Mouse (Mus musculus): ENCODE measurements around the gene Srprb. TPM values are rescaled to one million over a fixed set of nuclear protein-coding genes. Genes with fewer than 3 reads are reported as not detected.

Gene Srprb
- polyA plus RNA-seq, 1 experiment from 2014 or later = 51.5 TPM

DNA sequence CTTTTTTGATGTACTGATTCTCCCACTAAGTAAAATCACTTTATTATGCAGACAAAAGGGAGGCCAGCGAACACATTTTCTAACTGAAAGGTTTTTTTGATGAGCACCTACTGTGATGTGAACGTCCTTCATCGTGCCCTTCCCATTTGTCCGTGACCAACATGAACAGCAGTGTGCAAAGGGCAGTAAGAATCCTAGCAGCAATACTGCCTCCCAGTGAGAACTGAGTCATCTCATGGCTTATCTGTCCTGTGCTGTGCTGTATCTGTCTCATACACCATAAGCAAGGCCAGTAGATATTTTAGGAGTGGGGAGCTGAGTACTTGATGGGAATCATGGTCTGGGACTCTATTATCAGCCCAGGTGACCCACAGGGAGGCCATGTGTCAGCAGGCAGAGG, 13.5 kb downstream of the Srprb start:
- Histone ChIP-seq H3K27ac (replicated peaks) (0 out of 2 replicates have a peak overlapping the region, but pooled peaks have one; percentile 5), H3K36me3 (peaks cover 59% of the 10 kb centered on the region), H3K4me3 (no peak overlapping the region), H3K4me1 (replicated peaks) (no peaks in the 10 kb centered on the region), H3K4me2 (no peak overlapping the region), H3K27me3 (no peaks in the 10 kb centered on the region), H3K9me3 (no peaks in the 10 kb centered on the region), H3K9ac (no peak overlapping the region)
- 84% methylated on average over 4 of the region's 4 CpGs for WGBS
- no peak for ATAC-seq (ENCODE audit: low read depth)

DNA sequence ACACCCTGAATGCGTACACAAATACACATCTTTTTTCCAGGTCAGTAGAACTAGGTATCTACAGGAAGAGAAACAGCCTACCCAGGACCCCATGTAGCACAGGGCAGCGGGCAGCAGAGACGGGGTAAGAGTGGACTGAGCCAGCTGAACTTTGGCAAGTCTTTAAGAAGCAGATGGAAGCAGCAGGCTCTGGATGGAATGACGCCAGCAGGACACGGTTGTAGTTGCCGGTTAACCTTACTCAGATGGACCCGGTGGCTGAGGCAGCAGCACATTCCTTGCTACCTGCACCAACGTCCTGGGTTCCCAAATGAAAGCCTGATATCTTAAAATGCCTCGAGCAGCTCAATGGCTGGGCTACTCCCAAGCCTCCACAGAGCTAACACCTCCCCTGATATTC, 15.2 kb downstream of the Srprb start:
- no peaks in the 10 kb centered on the region for H3K9me3 ChIP-seq
- 76% methylated on average over 9 of the region's 9 CpGs for WGBS

DNA sequence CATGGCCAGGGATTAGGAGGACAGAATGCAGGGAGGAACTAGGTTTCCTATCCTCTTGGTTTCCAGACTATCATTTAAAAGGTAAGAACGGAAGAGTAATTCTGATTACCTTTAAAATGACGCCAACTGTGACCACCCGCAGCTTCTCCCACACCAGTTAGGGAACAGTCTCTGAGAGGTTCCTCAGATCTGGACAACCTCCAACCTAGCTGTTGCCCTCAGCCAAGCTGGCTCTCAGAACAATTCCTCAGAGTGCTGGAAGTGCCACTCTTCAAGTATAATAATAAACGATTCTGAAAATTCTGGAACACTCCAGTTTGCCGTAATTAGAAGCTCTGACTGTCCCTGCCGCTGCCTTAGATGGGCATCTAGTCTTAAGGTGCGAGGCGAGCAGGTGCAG, 16.0 kb downstream of the Srprb start:
- Histone ChIP-seq H3K9ac (no peak overlapping the region), H3K36me3 (peaks cover 55% of the 10 kb centered on the region), H3K27ac (replicated peaks) (0 out of 2 replicates have a peak overlapping the region, but pooled peaks have one; percentile 15), H3K4me3 (no peak overlapping the region), H3K9me3 (no peaks in the 10 kb centered on the region), H3K4me2 (no peak overlapping the region), H3K4me1 (replicated peaks) (peaks cover 7% of the 10 kb centered on the region), H3K27me3 (no peaks in the 10 kb centered on the region)
- no peak for ATAC-seq (ENCODE audit: low read depth)
- 91% methylated on average over 8 of the region's 8 CpGs for WGBS

More for the DNA sequence above, 15.2 kb downstream of the Srprb start:
- Histone ChIP-seq H3K4me3 (no peak overlapping the region), H3K4me2 (no peak overlapping the region), H3K4me1 (replicated peaks) (0 out of 2 replicates have a peak, but pooled peaks cover 2% of the 10 kb centered on the region), H3K27me3 (no peaks in the 10 kb centered on the region), H3K36me3 (peaks cover 58% of the 10 kb centered on the region), H3K27ac (replicated peaks) (no peak overlapping the region), H3K9ac (no peak overlapping the region)
- ATAC-seq (ENCODE audit: low read depth) = no peak

DNA sequence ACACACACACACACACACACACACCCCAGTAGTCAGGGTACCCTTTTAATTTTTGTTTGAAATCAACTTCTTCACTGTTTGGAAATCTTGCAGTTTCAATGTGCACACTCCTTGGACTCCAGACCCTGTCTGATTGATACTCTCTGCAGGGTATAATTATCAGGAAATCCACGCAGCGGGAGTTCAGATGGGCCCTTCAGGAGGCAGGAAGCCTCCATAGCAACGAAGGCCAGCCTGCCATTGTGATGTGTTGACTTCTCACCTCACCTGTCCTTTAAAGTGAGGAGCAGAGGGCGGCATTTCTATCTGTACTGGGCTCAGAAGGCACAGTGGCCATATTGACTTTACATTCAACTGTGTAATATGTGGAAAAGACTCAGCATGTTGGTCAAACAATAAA, 17.1 kb downstream of the Srprb start:
- no peaks in the 10 kb centered on the region for H3K9me3 ChIP-seq
- H3K4me1 ChIP-seq (replicated peaks) = peaks cover 18% of the 10 kb centered on the region
- ATAC-seq (ENCODE audit: low read depth) = no peak
- H3K4me2 ChIP-seq = no peak overlapping the region
- H3K9ac ChIP-seq = no peak overlapping the region
- 68% methylated on average over 4 of the region's 4 CpGs for whole genome bisulfite sequencing
- H3K36me3 ChIP-seq = peaks cover 46% of the 10 kb centered on the region
- no peaks in the 10 kb centered on the region for H3K27me3 ChIP-seq
- no peak overlapping the region for H3K4me3 ChIP-seq
- H3K27ac ChIP-seq (replicated peaks) = no peak overlapping the region

DNA sequence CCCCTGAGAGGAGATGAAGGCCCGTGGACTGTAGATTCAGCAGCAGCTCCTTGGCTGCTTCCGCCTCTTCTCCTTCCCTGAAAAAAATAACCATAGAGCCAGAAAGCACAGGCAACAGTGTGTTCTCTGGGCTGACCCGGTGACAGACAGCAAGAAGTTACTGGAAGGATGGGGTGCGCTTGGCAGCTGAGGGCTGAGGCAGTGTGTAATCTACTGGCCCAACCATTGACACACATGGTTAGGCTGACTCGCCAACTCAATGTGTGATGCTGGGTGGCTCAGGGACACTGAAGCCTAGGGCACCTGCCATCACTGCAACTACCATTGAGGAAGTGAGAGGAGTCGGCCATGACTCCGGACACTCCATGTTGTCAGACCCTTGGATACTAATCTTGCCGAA, 20.1 kb downstream of the Srprb start:
- Histone ChIP-seq H3K4me1 (replicated peaks) (peaks cover 18% of the 10 kb centered on the region), H3K9me3 (no peaks in the 10 kb centered on the region), H3K27ac (replicated peaks) (no peak overlapping the region), H3K36me3 (peaks cover 53% of the 10 kb centered on the region), H3K4me2 (no peak overlapping the region), H3K27me3 (no peaks in the 10 kb centered on the region), H3K4me3 (no peak overlapping the region), H3K9ac (no peak overlapping the region)
- WGBS = 87% methylated on average over 8 of the region's 8 CpGs
- no peak for ATAC-seq (ENCODE audit: low read depth)

DNA sequence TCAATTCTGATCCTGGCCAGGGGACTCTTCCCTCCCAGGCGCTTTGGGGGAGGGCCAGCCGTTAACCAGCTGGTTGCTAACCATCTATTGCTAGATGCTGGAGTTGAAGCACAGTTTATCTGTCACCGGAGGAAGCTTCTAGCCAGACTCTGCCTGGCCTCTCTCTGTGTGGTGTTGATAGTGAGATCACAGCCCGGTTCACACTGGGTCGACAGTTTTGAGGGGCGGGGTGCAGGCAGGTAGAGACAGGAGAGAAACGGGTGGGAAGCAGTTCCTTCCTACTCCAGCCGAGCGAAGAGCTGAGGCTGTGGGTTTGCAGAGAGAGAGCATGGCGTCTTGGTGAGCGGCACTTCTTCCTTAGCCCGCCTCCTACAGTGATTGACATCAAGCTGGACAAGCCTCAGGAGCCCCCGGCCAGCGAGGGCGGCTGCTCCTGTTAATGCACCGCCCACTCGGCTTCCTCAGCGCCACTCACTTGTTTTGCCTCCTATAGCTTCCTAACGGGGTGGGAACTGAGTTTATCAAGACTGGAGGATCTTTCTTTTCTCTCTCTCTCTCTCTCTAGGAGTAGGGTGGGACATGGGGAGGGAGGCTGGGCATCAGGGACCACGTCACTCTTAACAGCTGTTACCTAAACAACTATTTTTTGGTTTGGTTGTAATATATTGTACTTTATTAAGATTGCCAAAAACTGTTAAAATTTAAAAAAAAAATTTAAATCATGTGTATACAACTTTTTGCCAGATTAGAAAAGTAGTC, 21.0 kb downstream of the Srprb start:
- Histone ChIP-seq H3K36me3 (peaks cover 59% of the 10 kb centered on the region), H3K27me3 (no peaks in the 10 kb centered on the region), H3K4me1 (replicated peaks) (peaks cover 18% of the 10 kb centered on the region), H3K9ac (peak overlapping the region; percentile 56), H3K4me3 (peak overlapping the region; percentile 30), H3K27ac (replicated peaks) (peak overlapping the region; percentile 61), H3K9me3 (no peaks in the 10 kb centered on the region), H3K4me2 (peak overlapping the region; percentile 52)
- peak; percentile 74 for ATAC-seq (ENCODE audit: low read depth)
- 5% methylated on average over 20 of the region's 20 CpGs for whole genome bisulfite sequencing

DNA sequence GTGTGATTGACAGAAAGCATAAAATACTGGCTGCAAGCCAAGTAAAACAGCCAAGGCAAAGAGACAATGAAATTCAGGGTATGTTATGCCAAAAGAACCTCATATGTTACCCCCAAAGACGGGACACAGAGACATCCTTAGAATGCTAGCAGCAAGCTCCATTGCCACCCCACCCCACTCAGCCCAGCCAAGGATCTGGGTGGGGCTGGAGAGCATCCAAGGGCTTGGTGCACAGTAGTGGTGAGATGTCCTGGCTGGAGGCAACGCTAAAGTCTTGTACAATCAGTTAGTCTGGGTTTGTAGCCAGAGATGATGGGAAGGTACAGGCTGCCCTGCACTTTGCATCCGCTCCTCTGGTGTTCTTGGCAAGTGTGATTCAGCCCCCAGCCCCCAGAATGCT, 21.6 kb downstream of the Srprb start:
- Histone ChIP-seq H3K36me3 (peaks cover 62% of the 10 kb centered on the region), H3K9me3 (no peaks in the 10 kb centered on the region), H3K4me2 (peak overlapping the region; percentile 52), H3K27me3 (no peaks in the 10 kb centered on the region), H3K4me1 (replicated peaks) (peaks cover 18% of the 10 kb centered on the region), H3K4me3 (no peak overlapping the region), H3K9ac (peak overlapping the region; percentile 56), H3K27ac (replicated peaks) (0 out of 2 replicates have a peak overlapping the region, but pooled peaks have one; percentile 61)
- ATAC-seq (ENCODE audit: low read depth) = no peak; the same call in 1 of the 2 replicates
- WGBS = 68% methylated on average over 3 of the region's 3 CpGs

DNA sequence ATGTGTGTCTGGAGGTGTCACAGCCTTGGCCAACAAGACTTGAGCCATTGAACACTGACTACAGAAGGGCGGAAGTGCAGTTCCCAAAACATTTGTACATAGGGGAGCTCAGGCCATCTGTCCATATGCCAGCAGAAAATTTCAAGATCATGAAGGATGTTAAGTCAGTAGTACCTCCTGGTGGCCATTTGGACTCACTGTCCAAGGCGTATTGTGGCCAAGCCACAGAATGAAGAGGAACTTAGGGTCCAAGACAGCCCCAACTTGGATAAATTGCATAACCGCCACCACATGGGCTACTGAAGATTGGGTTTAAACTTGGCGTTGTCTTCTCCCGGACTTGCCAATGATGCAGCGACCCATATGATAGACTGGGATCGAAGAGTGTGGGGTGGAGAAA, 26.2 kb downstream of the Srprb start:
- Histone ChIP-seq H3K27me3 (no peaks in the 10 kb centered on the region), H3K4me3 (no peak overlapping the region), H3K9ac (no peak overlapping the region), H3K9me3 (no peaks in the 10 kb centered on the region), H3K4me1 (replicated peaks) (peaks cover 8% of the 10 kb centered on the region), H3K27ac (replicated peaks) (no peak overlapping the region), H3K36me3 (peaks cover 57% of the 10 kb centered on the region), H3K4me2 (no peak overlapping the region)
- 95% methylated on average over 7 of the region's 7 CpGs for WGBS
- ATAC-seq (ENCODE audit: low read depth) = no peak

DNA sequence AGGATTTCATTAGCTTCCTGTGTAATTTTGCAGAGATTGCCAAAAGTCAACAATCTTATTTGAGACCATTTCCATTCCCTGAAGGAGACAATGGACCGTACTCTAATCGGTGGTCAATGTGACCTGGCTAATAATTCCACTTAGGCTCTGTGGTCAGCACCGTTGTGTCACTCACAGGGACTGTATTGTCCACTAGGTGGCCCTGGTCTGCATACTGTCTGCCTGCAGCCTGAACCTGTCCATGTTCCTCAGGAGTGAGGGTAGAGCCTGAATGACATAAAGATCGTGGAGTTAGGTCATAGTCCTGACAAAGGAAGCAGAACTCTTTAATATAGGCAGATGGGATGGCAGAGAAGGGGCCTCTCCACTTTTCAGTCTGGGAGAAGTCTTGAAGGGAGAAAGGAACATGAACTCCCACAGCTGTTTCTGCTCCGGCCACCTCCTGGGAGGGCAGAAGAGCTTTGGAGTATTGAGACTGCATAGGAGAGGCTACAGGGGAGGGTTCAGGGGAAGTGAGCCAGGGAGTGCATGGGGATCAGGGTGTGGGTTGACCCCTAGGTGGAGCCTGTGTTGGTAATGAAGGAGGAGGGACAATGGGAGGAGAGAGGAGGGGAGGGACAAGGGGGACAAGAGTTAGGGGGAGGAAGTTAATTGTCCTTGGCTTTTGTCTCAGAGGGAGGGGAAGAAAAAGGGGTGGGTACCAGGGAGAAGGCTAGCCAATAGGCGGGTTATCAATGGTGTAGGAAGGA, 27.0 kb downstream of the Srprb start:
- WGBS = 56% methylated on average over 6 of the region's 6 CpGs
- no peaks in the 10 kb centered on the region for H3K9me3 ChIP-seq
- no peak overlapping the region for H3K4me3 ChIP-seq
- ATAC-seq (ENCODE audit: low read depth) = no peak
- H3K4me2 ChIP-seq = no peak overlapping the region
- peaks cover under 1% of the 10 kb centered on the region; the same call in 1 of the 2 replicates for H3K4me1 ChIP-seq (replicated peaks)
- H3K27ac ChIP-seq (replicated peaks) = no peak overlapping the region
- H3K36me3 ChIP-seq = peaks cover 62% of the 10 kb centered on the region
- H3K9ac ChIP-seq = no peak overlapping the region
- no peaks in the 10 kb centered on the region for H3K27me3 ChIP-seq

DNA sequence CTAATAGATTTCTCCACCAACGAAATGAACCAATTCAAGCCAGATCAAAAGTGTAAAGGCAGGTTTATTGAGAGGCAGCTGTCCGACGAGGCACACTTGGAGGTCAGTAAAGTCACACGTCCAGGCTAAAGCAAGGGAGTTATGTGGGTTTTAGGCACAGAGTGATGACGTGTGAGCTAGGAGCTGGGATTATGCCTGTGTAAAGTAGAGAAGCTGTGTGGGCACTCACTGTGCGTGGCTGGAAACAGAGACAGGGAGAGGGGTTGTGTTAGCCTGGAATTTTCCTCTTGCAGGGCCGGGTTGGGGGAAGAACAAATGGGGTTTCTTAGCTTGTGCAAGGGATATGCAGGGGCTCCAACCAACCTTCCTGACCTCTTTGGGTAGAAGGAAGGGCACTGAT, 33.2 kb downstream of the Srprb start:
- H3K27me3 ChIP-seq = no peaks in the 10 kb centered on the region
- no peaks in the 10 kb centered on the region for H3K9me3 ChIP-seq
- peaks cover 80% of the 10 kb centered on the region for H3K36me3 ChIP-seq
- H3K4me1 ChIP-seq (replicated peaks) = no peaks in the 10 kb centered on the region
- 71% methylated on average over 7 of the region's 7 CpGs for WGBS
- no peak overlapping the region for H3K4me3 ChIP-seq
- no peak for ATAC-seq (ENCODE audit: low read depth)
- H3K9ac ChIP-seq = no peak overlapping the region
- H3K4me2 ChIP-seq = no peak overlapping the region
- H3K27ac ChIP-seq (replicated peaks) = no peak overlapping the region

DNA sequence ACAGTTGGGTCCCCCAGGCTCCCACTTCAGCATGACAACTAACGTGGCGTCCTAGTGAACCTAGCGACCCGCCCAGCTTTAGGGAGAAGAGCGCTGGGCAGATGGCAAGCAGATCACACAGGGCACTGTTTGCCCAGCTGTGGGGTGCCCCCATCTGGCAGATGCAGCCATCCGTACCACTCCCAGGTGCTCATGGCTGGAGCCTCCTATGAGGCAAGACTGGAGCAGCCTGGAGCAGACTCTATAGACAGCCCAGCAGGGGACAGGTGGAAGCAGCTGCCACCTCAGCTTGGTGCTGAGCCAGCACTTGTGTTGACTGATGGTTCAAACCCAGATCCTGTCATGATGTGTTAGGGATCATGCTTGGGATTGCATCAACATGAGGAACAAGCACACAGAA, 33.9 kb downstream of the Srprb start:
- no peaks in the 10 kb centered on the region for H3K4me1 ChIP-seq (replicated peaks)
- no peak overlapping the region for H3K4me2 ChIP-seq
- peak; percentile 80 for ATAC-seq (ENCODE audit: low read depth)
- no peak overlapping the region for H3K27ac ChIP-seq (replicated peaks)
- peaks cover 84% of the 10 kb centered on the region for H3K36me3 ChIP-seq
- H3K9me3 ChIP-seq = no peaks in the 10 kb centered on the region
- no peak overlapping the region for H3K9ac ChIP-seq
- H3K27me3 ChIP-seq = no peaks in the 10 kb centered on the region
- 69% methylated on average over 6 of the region's 6 CpGs for WGBS
- no peak overlapping the region for H3K4me3 ChIP-seq

DNA sequence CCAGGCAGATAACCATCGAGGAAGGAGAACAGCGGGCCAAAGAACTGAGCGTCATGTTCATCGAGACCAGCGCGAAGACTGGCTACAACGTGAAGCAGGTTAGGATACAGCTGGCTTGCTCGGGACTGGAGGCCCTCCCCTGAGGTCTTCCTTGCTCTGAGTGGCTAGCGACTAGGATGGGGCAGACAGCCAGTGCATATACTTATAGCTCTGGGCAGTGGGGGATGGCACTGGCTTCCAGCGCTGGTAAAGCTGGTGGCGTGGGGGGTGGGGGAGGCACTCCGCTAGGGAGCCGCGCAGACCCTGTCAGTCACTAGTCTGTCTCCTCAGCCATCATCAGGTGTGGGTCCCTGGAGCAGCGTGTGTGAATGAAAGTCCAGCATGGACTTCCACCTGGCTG, 38.1 kb downstream of the Srprb start:
- Histone ChIP-seq H3K4me3 (no peak overlapping the region), H3K9me3 (no peaks in the 10 kb centered on the region), H3K36me3 (peaks cover 98% of the 10 kb centered on the region), H3K4me2 (no peak overlapping the region), H3K4me1 (replicated peaks) (no peaks in the 10 kb centered on the region), H3K27ac (replicated peaks) (no peak overlapping the region), H3K27me3 (no peaks in the 10 kb centered on the region), H3K9ac (no peak overlapping the region)
- no peak for ATAC-seq (ENCODE audit: low read depth)
- WGBS = 75% methylated on average over 15 of the region's 15 CpGs

Measured in neural tube, embryonic 13.5 days (tissue).